Mouse (Mus musculus) thymus, adult 2 months (tissue): ENCODE measurements around the gene Mcoln3. TPM values are rescaled to one million over a fixed set of nuclear protein-coding genes. Genes with fewer than 3 reads are reported as not detected.

Source experiments
- DNase-seq: peaks from one replicate; pipeline ENCODE4 v3.0.0; 2021
- H3K27ac ChIP-seq: fragments of 200-500 bp; 2 replicates; pipeline ENCODE4 v1.5.1; 2012; ENCODE audit warnings: low read length, control low read depth; ENCODE audit not compliant: control insufficient read depth, insufficient read depth
- H3K27me3 ChIP-seq: fragments of 200-500 bp; 2 replicates; pipeline ENCODE4 v1.6.1; 2012; ENCODE audit warnings: mild to moderate bottlenecking, low read length, moderate library complexity, mixed read lengths; ENCODE audit not compliant: control insufficient read depth, insufficient read depth
- H3K36me3 ChIP-seq: fragments of 200-500 bp; 2 replicates; pipeline ENCODE4 v1.6.1; 2012; ENCODE audit warnings: mild to moderate bottlenecking, low read length, moderate library complexity; ENCODE audit not compliant: control insufficient read depth, insufficient read depth
- H3K4me1 ChIP-seq: fragments of 200-500 bp; replicated peaks from 2 replicates; pipeline ENCODE4 v1.6.1; 2012; ENCODE audit warnings: low read length; ENCODE audit not compliant: control insufficient read depth, insufficient read depth
- H3K4me3 ChIP-seq: fragments of 200-500 bp; 2 replicates; pipeline ENCODE4 v1.5.1; 2012; ENCODE audit warnings: mild to moderate bottlenecking, low read length, control low read depth, moderate library complexity; ENCODE audit not compliant: control insufficient read depth, insufficient read depth
- CTCF ChIP-seq: fragments of 200-500 bp; IDR thresholded peaks from 2 replicates; pipeline ENCODE4 v1.5.1; 2012; ENCODE audit warnings: mild to moderate bottlenecking, control low read depth, low read length, moderate library complexity, borderline replicate concordance; ENCODE audit not compliant: control insufficient read depth, poor library complexity, insufficient read depth; ENCODE audit errors: extremely low read depth
- POLR2A ChIP-seq: fragments of 200-500 bp; IDR thresholded peaks from 2 replicates; pipeline ENCODE4 v1.6.1; 2012; ENCODE audit warnings: mild to moderate bottlenecking, low read length, control low read depth, moderate library complexity; ENCODE audit not compliant: control insufficient read depth, poor library complexity, insufficient read depth; ENCODE audit errors: extremely low read depth
- WGBS: fragments of 180-500 bp; shearing (Covaris S2); methylation state at CpG from one replicate; pipeline ENCODE4 v1.1.7; 2018; 5-methylcytosine and 5-hydroxymethylcytosine counted together
- polyA plus RNA-seq: library from polyadenylated mRNA; depleted of rRNA; stranded (reverse); fragments of >200 nt; gene quantifications from 2 replicates; pipeline ENCODE4 v1.2.3, GENCODE M21; 2012

The Mcoln3 gene
- polyA plus RNA-seq, 1 experiment, result 5.9 TPM

- TF ChIP-seq POLR2A, result no peak
- no peak for TF ChIP-seq CTCF
Measured at GRCm38 (mm10) chr3:146110358-146110757, 6.9 kb upstream of the Mcoln3 start.

GRCm38 (mm10) chr3:146110916-146111315 is 6.3 kb upstream of the Mcoln3 start:
- DNase-seq, result no peak

More at GRCm38 (mm10) chr3:146110358-146110757, 6.9 kb upstream of the Mcoln3 start:
- WGBS, result 51% methylated on average over 2 of the region's 2 CpGs
- no peak for DNase-seq
- H3K4me3 ChIP-seq, result no peak overlapping the region
- no peaks in the 10 kb centered on the region for H3K36me3 ChIP-seq
- no peaks in the 10 kb centered on the region; the same call in 1 of the 2 replicates for H3K27me3 ChIP-seq
- H3K4me1 ChIP-seq, result peaks cover 5% of the 10 kb centered on the region; the same call in 1 of the 2 replicates
- H3K27ac ChIP-seq, result no peak overlapping the region

GRCm38 (mm10) chr3:146117997-146118457 is 777 bp downstream of the Mcoln3 start:
- Histone ChIP-seq H3K27me3 (no peaks in the 10 kb centered on the region), H3K36me3 (no peaks in the 10 kb centered on the region), H3K27ac (no peak overlapping the region), H3K4me1 (peaks cover 8% of the 10 kb centered on the region), H3K4me3 (no peak overlapping the region)
- no peak for DNase-seq
- TF ChIP-seq POLR2A (no peak), CTCF (no peak)
- 74% methylated on average over 9 of the region's 9 CpGs for WGBS

More at GRCm38 (mm10) chr3:146110916-146111315, 6.3 kb upstream of the Mcoln3 start:
- Histone ChIP-seq H3K4me1 (peaks cover 5% of the 10 kb centered on the region; the same call in 1 of the 2 replicates), H3K27ac (no peak overlapping the region), H3K4me3 (no peak overlapping the region), H3K36me3 (no peaks in the 10 kb centered on the region), H3K27me3 (no peaks in the 10 kb centered on the region; the same call in 1 of the 2 replicates)
- TF ChIP-seq POLR2A (no peak), CTCF (no peak)
- 87% methylated on average over 6 of the region's 6 CpGs for WGBS

GRCm38 (mm10) chr3:146121310-146122124 is 4.3 kb downstream of the Mcoln3 start:
- 6% methylated on average over 25 of the region's 25 CpGs for WGBS
- Histone ChIP-seq H3K27me3 (no peaks in the 10 kb centered on the region), H3K4me3 (peak overlapping the region; percentile 40), H3K4me1 (peaks cover 10% of the 10 kb centered on the region), H3K36me3 (no peaks in the 10 kb centered on the region), H3K27ac (peak overlapping the region; percentile 89)
- TF ChIP-seq CTCF, result no peak
- peak; percentile 54; the same call in 1 of the 2 replicates for TF ChIP-seq POLR2A
- peak; percentile 76 for DNase-seq

GRCm38 (mm10) chr3:146122125-146122420 is 4.8 kb downstream of the Mcoln3 start:
- DNase-seq, result no peak
- 60% methylated on average over 3 of the region's 3 CpGs for WGBS
- H3K36me3 ChIP-seq, result no peaks in the 10 kb centered on the region
- H3K4me1 ChIP-seq, result peaks cover 10% of the 10 kb centered on the region
- H3K27ac ChIP-seq, result peak overlapping the region; percentile 89
- H3K4me3 ChIP-seq, result no peak overlapping the region
- no peak for TF ChIP-seq POLR2A
- TF ChIP-seq CTCF, result no peak
- no peaks in the 10 kb centered on the region for H3K27me3 ChIP-seq

GRCm38 (mm10) chr3:146122807-146123463 is 5.7 kb downstream of the Mcoln3 start:
- no peak for TF ChIP-seq CTCF
- TF ChIP-seq POLR2A, result no peak
- Histone ChIP-seq H3K36me3 (no peaks in the 10 kb centered on the region), H3K4me1 (peaks cover 14% of the 10 kb centered on the region), H3K27me3 (no peaks in the 10 kb centered on the region), H3K27ac (peak overlapping the region; percentile 69; the same call in 1 of the 2 replicates), H3K4me3 (no peak overlapping the region)
- DNase-seq, result no peak
- WGBS, result 74% methylated on average over 8 of the region's 8 CpGs
